Mouse (Mus musculus): ENCODE data around the gene Egfl8. TPM values are rescaled to one million over a fixed set of nuclear protein-coding genes. Genes with fewer than 3 reads are reported as not detected.
A peak's percentile ranks its signal among the peaks of the same experiment; 100 is the strongest.

Gene Egfl8
- polyA plus RNA-seq, 1 experiment from 2014 or later = 3.8 TPM

GRCm38 (mm10) chr17:34578070-34578469 lies 37.7 kb downstream of the Egfl8 start:
- no peak for ATAC-seq (ENCODE audit: low read depth)
- H3K36me3 ChIP-seq (ENCODE audit: control insufficient read depth, insufficient read depth, low read length) = no peaks in the 10 kb centered on the region
- 93% methylated on average over 3 of the region's 3 CpGs for WGBS
- H3K27me3 ChIP-seq (ENCODE audit: control insufficient read depth, insufficient read depth, low read depth, low read length) = no peaks in the 10 kb centered on the region
- no peak overlapping the region for H3K9ac ChIP-seq (ENCODE audit: low read length)
- no peak overlapping the region for H3K4me2 ChIP-seq (ENCODE audit: low read depth, low read length)
- H3K9me3 ChIP-seq (ENCODE audit: control insufficient read depth, low read length) = no peaks in the 10 kb centered on the region
- H3K4me3 ChIP-seq (ENCODE audit: low read length) = no peak overlapping the region
- no peak overlapping the region for H3K27ac ChIP-seq (ENCODE audit: low read length)
- H3K4me1 ChIP-seq (replicated peaks; ENCODE audit: control insufficient read depth, insufficient read depth, low read length) = no peaks in the 10 kb centered on the region

- no peaks in the 10 kb centered on the region for H3K27me3 ChIP-seq (ENCODE audit: control insufficient read depth, insufficient read depth, low read depth, low read length)
- H3K9ac ChIP-seq (ENCODE audit: low read length) = no peak overlapping the region
- no peaks in the 10 kb centered on the region for H3K36me3 ChIP-seq (ENCODE audit: control insufficient read depth, insufficient read depth, low read length)
- H3K9me3 ChIP-seq (ENCODE audit: control insufficient read depth, low read length) = no peaks in the 10 kb centered on the region
- H3K4me2 ChIP-seq (ENCODE audit: low read depth, low read length) = no peak overlapping the region
- WGBS = 46% methylated on average over 5 of the region's 5 CpGs
- H3K27ac ChIP-seq (ENCODE audit: low read length) = no peak overlapping the region
- ATAC-seq (ENCODE audit: low read depth) = no peak
- no peak overlapping the region for H3K4me3 ChIP-seq (ENCODE audit: low read length)
- no peaks in the 10 kb centered on the region for H3K4me1 ChIP-seq (replicated peaks; ENCODE audit: control insufficient read depth, insufficient read depth, low read length)
Measured at GRCm38 (mm10) chr17:34576577-34576976, 39.2 kb downstream of the Egfl8 start.

- 15% methylated on average over 15 of the region's 15 CpGs for WGBS
- Histone ChIP-seq H3K4me2 (ENCODE audit: low read depth, low read length) (no peak overlapping the region), H3K4me1 (replicated peaks; ENCODE audit: control insufficient read depth, insufficient read depth, low read length) (no peaks in the 10 kb centered on the region), H3K27me3 (ENCODE audit: control insufficient read depth, insufficient read depth, low read depth, low read length) (no peaks in the 10 kb centered on the region), H3K36me3 (ENCODE audit: control insufficient read depth, insufficient read depth, low read length) (no peaks in the 10 kb centered on the region), H3K27ac (ENCODE audit: low read length) (no peak overlapping the region), H3K4me3 (ENCODE audit: low read length) (no peak overlapping the region), H3K9me3 (ENCODE audit: control insufficient read depth, low read length) (no peaks in the 10 kb centered on the region), H3K9ac (ENCODE audit: low read length) (no peak overlapping the region)
- ATAC-seq (ENCODE audit: low read depth) = no peak
Measured at GRCm38 (mm10) chr17:34572361-34572760, 43.4 kb downstream of the Egfl8 start.

GRCm38 (mm10) chr17:34571875-34572274 lies 43.9 kb downstream of the Egfl8 start:
- Histone ChIP-seq H3K27me3 (ENCODE audit: control insufficient read depth, insufficient read depth, low read depth, low read length) (no peaks in the 10 kb centered on the region), H3K36me3 (ENCODE audit: control insufficient read depth, insufficient read depth, low read length) (no peaks in the 10 kb centered on the region), H3K27ac (ENCODE audit: low read length) (no peak overlapping the region), H3K4me3 (ENCODE audit: low read length) (no peak overlapping the region), H3K4me2 (ENCODE audit: low read depth, low read length) (no peak overlapping the region), H3K4me1 (replicated peaks; ENCODE audit: control insufficient read depth, insufficient read depth, low read length) (no peaks in the 10 kb centered on the region), H3K9ac (ENCODE audit: low read length) (no peak overlapping the region), H3K9me3 (ENCODE audit: control insufficient read depth, low read length) (no peaks in the 10 kb centered on the region)
- WGBS = 11% methylated on average over 5 of the region's 5 CpGs
- ATAC-seq (ENCODE audit: low read depth) = no peak

- Histone ChIP-seq H3K9ac (ENCODE audit: low read length) (no peak overlapping the region), H3K4me2 (ENCODE audit: low read depth, low read length) (no peak overlapping the region), H3K4me1 (replicated peaks; ENCODE audit: control insufficient read depth, insufficient read depth, low read length) (peaks cover 3% of the 10 kb centered on the region; the same call in 1 of the 2 replicates), H3K9me3 (ENCODE audit: control insufficient read depth, low read length) (no peaks in the 10 kb centered on the region), H3K36me3 (ENCODE audit: control insufficient read depth, insufficient read depth, low read length) (no peaks in the 10 kb centered on the region), H3K4me3 (ENCODE audit: low read length) (no peak overlapping the region), H3K27ac (ENCODE audit: low read length) (no peak overlapping the region), H3K27me3 (ENCODE audit: control insufficient read depth, insufficient read depth, low read depth, low read length) (no peaks in the 10 kb centered on the region)
- 63% methylated on average over 4 of the region's 4 CpGs for WGBS
- ATAC-seq (ENCODE audit: low read depth) = no peak
Measured at GRCm38 (mm10) chr17:34569919-34570318, 45.9 kb downstream of the Egfl8 start.

GRCm38 (mm10) chr17:34568421-34568820 lies 47.4 kb downstream of the Egfl8 start:
- 64% methylated on average over 13 of the region's 13 CpGs for WGBS
- no peak overlapping the region for H3K9ac ChIP-seq (ENCODE audit: low read length)
- no peak overlapping the region for H3K27ac ChIP-seq (ENCODE audit: low read length)
- peaks cover 10% of the 10 kb centered on the region for H3K4me1 ChIP-seq (replicated peaks; ENCODE audit: control insufficient read depth, insufficient read depth, low read length)
- no peak for ATAC-seq (ENCODE audit: low read depth)
- H3K4me3 ChIP-seq (ENCODE audit: low read length) = no peak overlapping the region
- no peak overlapping the region for H3K4me2 ChIP-seq (ENCODE audit: low read depth, low read length)
- no peaks in the 10 kb centered on the region for H3K27me3 ChIP-seq (ENCODE audit: control insufficient read depth, insufficient read depth, low read depth, low read length)
- no peaks in the 10 kb centered on the region for H3K36me3 ChIP-seq (ENCODE audit: control insufficient read depth, insufficient read depth, low read length)
- H3K9me3 ChIP-seq (ENCODE audit: control insufficient read depth, low read length) = no peaks in the 10 kb centered on the region

GRCm38 (mm10) chr17:34567311-34567710 lies 48.5 kb downstream of the Egfl8 start:
- H3K4me3 ChIP-seq (ENCODE audit: low read length) = no peak overlapping the region
- H3K9ac ChIP-seq (ENCODE audit: low read length) = no peak overlapping the region
- no peaks in the 10 kb centered on the region for H3K27me3 ChIP-seq (ENCODE audit: control insufficient read depth, insufficient read depth, low read depth, low read length)
- H3K36me3 ChIP-seq (ENCODE audit: control insufficient read depth, insufficient read depth, low read length) = no peaks in the 10 kb centered on the region
- no peak overlapping the region for H3K27ac ChIP-seq (ENCODE audit: low read length)
- H3K4me2 ChIP-seq (ENCODE audit: low read depth, low read length) = no peak overlapping the region
- 44% methylated on average over 9 of the region's 9 CpGs for WGBS
- H3K4me1 ChIP-seq (replicated peaks; ENCODE audit: control insufficient read depth, insufficient read depth, low read length) = peaks cover 10% of the 10 kb centered on the region
- ATAC-seq (ENCODE audit: low read depth) = no peak
- H3K9me3 ChIP-seq (ENCODE audit: control insufficient read depth, low read length) = no peaks in the 10 kb centered on the region

GRCm38 (mm10) chr17:34564796-34565195 lies 51.0 kb downstream of the Egfl8 start:
- peak; percentile 76 for ATAC-seq (ENCODE audit: low read depth)
- Histone ChIP-seq H3K9ac (ENCODE audit: low read length) (peak overlapping the region; percentile 61), H3K4me1 (replicated peaks; ENCODE audit: control insufficient read depth, insufficient read depth, low read length) (peaks cover 10% of the 10 kb centered on the region), H3K27me3 (ENCODE audit: control insufficient read depth, insufficient read depth, low read depth, low read length) (no peaks in the 10 kb centered on the region), H3K4me2 (ENCODE audit: low read depth, low read length) (peak overlapping the region; percentile 42), H3K27ac (ENCODE audit: low read length) (peak overlapping the region; percentile 85), H3K36me3 (ENCODE audit: control insufficient read depth, insufficient read depth, low read length) (no peaks in the 10 kb centered on the region), H3K9me3 (ENCODE audit: control insufficient read depth, low read length) (no peaks in the 10 kb centered on the region), H3K4me3 (ENCODE audit: low read length) (peak overlapping the region; percentile 38)
- WGBS = 31% methylated on average over 3 of the region's 3 CpGs

- H3K9ac ChIP-seq (ENCODE audit: low read length) = peak within 1 kb of the TSS; percentile 61
- peak within 1 kb of the TSS; percentile 38 for H3K4me3 ChIP-seq (ENCODE audit: low read length)
- H3K4me2 ChIP-seq (ENCODE audit: low read depth, low read length) = peak within 1 kb of the TSS; percentile 42
- peak; percentile 83 for ATAC-seq (ENCODE audit: low read depth)
- no peaks in the 10 kb centered on the region for H3K9me3 ChIP-seq (ENCODE audit: control insufficient read depth, low read length)
- 7% methylated on average over 6 of the region's 6 CpGs for WGBS
- peak within 1 kb of the TSS; percentile 85 for H3K27ac ChIP-seq (ENCODE audit: low read length)
- no peaks in the 10 kb centered on the region for H3K27me3 ChIP-seq (ENCODE audit: control insufficient read depth, insufficient read depth, low read depth, low read length)
- H3K36me3 ChIP-seq (ENCODE audit: control insufficient read depth, insufficient read depth, low read length) = no peaks in the 10 kb centered on the region
- peaks cover 10% of the 10 kb centered on the region for H3K4me1 ChIP-seq (replicated peaks; ENCODE audit: control insufficient read depth, insufficient read depth, low read length)
Measured at GRCm38 (mm10) chr17:34564003-34564421, 51.8 kb downstream of the Egfl8 start, which contains the start of gene Notch4. Gene Notch4 (plus strand): TSS chr17:34564268.

GRCm38 (mm10) chr17:34563354-34563753 lies 52.4 kb downstream of the Egfl8 start:
- Histone ChIP-seq H3K4me3 (ENCODE audit: low read length) (no peak overlapping the region), H3K9ac (ENCODE audit: low read length) (no peak overlapping the region), H3K9me3 (ENCODE audit: control insufficient read depth, low read length) (no peaks in the 10 kb centered on the region), H3K27me3 (ENCODE audit: control insufficient read depth, insufficient read depth, low read depth, low read length) (no peaks in the 10 kb centered on the region), H3K36me3 (ENCODE audit: control insufficient read depth, insufficient read depth, low read length) (no peaks in the 10 kb centered on the region), H3K27ac (ENCODE audit: low read length) (no peak overlapping the region), H3K4me1 (replicated peaks; ENCODE audit: control insufficient read depth, insufficient read depth, low read length) (peaks cover 10% of the 10 kb centered on the region), H3K4me2 (ENCODE audit: low read depth, low read length) (no peak overlapping the region)
- WGBS = 59% methylated on average over 11 of the region's 11 CpGs
- ATAC-seq (ENCODE audit: low read depth) = no peak

All from lung, embryonic 16.5 days (tissue).